In genomic region chr2:30850581-30850980, GRCm38 (mm10) we compare ENCODE assay signal across 29 mouse cellular contexts. TPM values are rescaled to one million over a fixed set of nuclear protein-coding genes. Genes with fewer than 3 reads are reported as not detected.
DNase-seq lines count a peak whose midpoint lies in the region; ATAC-seq and TF ChIP-seq lines count a peak whose summit lies in the region.
"Had no signal": no experiment of that assay in that cellular context is flagged by ENCODE, and none has a peak within 500 bp of the region (broad histone marks: within the 10 kb centered on the region; RNA-seq: fewer than 3 reads in every experiment).

No protein-coding gene starts in this region.

- 13% methylated on average over 6 of the region's 6 CpGs for WGBS in heart, embryonic 12.5 days
- 28% methylated on average over 6 of the region's 6 CpGs for WGBS in embryonic facial prominence, embryonic 13.5 days
- 12% methylated on average over 6 of the region's 6 CpGs for WGBS in limb, embryonic 13.5 days

- H3K79me2 ChIP-seq in C2C12 (ENCODE audit: control insufficient read depth, insufficient read depth), result peaks cover 82% of the 10 kb centered on the region

- no peaks in the 10 kb centered on the region for H3K27me3 ChIP-seq in heart, embryonic 12.5 days (replicated peaks)
- H3K27me3 ChIP-seq in C2C12 (ENCODE audit: control insufficient read depth, insufficient read depth, insufficient read length), result no peaks in the 10 kb centered on the region
- H3K27me3 ChIP-seq in embryonic facial prominence, embryonic 13.5 days, result peaks cover 5% of the 10 kb centered on the region; the same call in 1 of the 2 replicates
- no peaks in the 10 kb centered on the region for H3K27me3 ChIP-seq in limb, embryonic 13.5 days
- H3K27me3 ChIP-seq: heart, embryonic 15.5 days had no signal

- DNase-seq in heart, postnatal 25 days (ENCODE audit: low spot score), result no peak
- DNase-seq in urinary bladder, postnatal 14 days (ENCODE audit: low spot score), result no peak
- no peak for DNase-seq in frontal cortex, adult 2 months (ENCODE audit: extremely low spot score in 1 of 2, low spot score in 1 of 2)
- DNase-seq in spleen, postnatal 36 days (ENCODE audit: low spot score in 2 of 2), result no peak
- DNase-seq: adrenal gland, adult 2 months; B cell, adult 2 months; cerebellum, adult 11-12 months; cerebellum, postnatal 10 days; gastrocnemius, postnatal 14 days; heart, adult 11 months; kidney, adult 11 months; kidney, postnatal 4 days; layer of hippocampus, adult 9-11 months; lung, postnatal 14 days; thymus, adult 18-20 months; thymus, postnatal 36 days had no signal

- H3K36me3 ChIP-seq in heart, embryonic 12.5 days, result no peaks in the 10 kb centered on the region
- peaks cover 29% of the 10 kb centered on the region for H3K36me3 ChIP-seq in C2C12 (ENCODE audit: control insufficient read depth, insufficient read depth)
- no peaks in the 10 kb centered on the region for H3K36me3 ChIP-seq in embryonic facial prominence, embryonic 13.5 days
- H3K36me3 ChIP-seq in limb, embryonic 13.5 days, result no peaks in the 10 kb centered on the region
- H3K36me3 ChIP-seq: forebrain, embryonic 12.5 days; heart, embryonic 15.5 days; kidney, embryonic 15.5 days; midbrain, embryonic 12.5 days had no signal

- H3K4me2 ChIP-seq in heart, embryonic 12.5 days, result 0 out of 2 replicates have a peak overlapping the region, but pooled peaks have one; percentile 9
- peak overlapping the region; percentile 35 for H3K4me2 ChIP-seq in embryonic facial prominence, embryonic 13.5 days
- H3K4me2 ChIP-seq in limb, embryonic 13.5 days (replicated peaks), result peak overlapping the region; percentile 57
- H3K4me2 ChIP-seq: forebrain, embryonic 12.5 days; heart, embryonic 15.5 days; kidney, embryonic 15.5 days; midbrain, embryonic 12.5 days had no signal

- H3K4me3 ChIP-seq in heart, embryonic 12.5 days, result no peak overlapping the region; the same call in 1 of the 2 replicates
- H3K4me3 ChIP-seq in C2C12 (ENCODE audit: insufficient read depth, poor library complexity, severe bottlenecking), result no peak overlapping the region
- H3K4me3 ChIP-seq in embryonic facial prominence, embryonic 13.5 days, result no peak overlapping the region
- no peak overlapping the region for H3K4me3 ChIP-seq in limb, embryonic 13.5 days
- H3K4me3 ChIP-seq: erythroblast, embryonic 14.5 days; forebrain, embryonic 12.5 days; heart, embryonic 15.5 days; kidney, embryonic 15.5 days; midbrain, embryonic 12.5 days had no signal

- TF ChIP-seq CTCF in C2C12 (IDR thresholded peaks at IDR 0.05; ENCODE audit: control insufficient read depth, insufficient read depth, insufficient read length), result no peak

- peak overlapping the region; percentile 28; the same call in 1 of the 2 replicates for H3K27ac ChIP-seq in heart, embryonic 12.5 days (ENCODE audit: poor library complexity, severe bottlenecking)
- H3K27ac ChIP-seq in embryonic facial prominence, embryonic 13.5 days, result peak overlapping the region; percentile 91
- peak overlapping the region; percentile 87 for H3K27ac ChIP-seq in limb, embryonic 13.5 days
- H3K27ac ChIP-seq: forebrain, embryonic 12.5 days; heart, embryonic 15.5 days; kidney, embryonic 15.5 days; liver, embryonic 14.5 days; midbrain, embryonic 12.5 days had no signal

- H3K4me1 ChIP-seq in heart, embryonic 12.5 days (replicated peaks), result peaks cover 78% of the 10 kb centered on the region
- peaks cover 94% of the 10 kb centered on the region for H3K4me1 ChIP-seq in embryonic facial prominence, embryonic 13.5 days
- H3K4me1 ChIP-seq in limb, embryonic 13.5 days, result peaks cover 91% of the 10 kb centered on the region

- ATAC-seq in heart, embryonic 12.5 days (ENCODE audit: insufficient number of reproducible peaks, low FRiP score), result no peak
- ATAC-seq in embryonic facial prominence, embryonic 13.5 days (ENCODE audit: insufficient number of reproducible peaks, insufficient read depth, low FRiP score, low TSS enrichment, low read depth), result no peak
- ATAC-seq in limb, embryonic 13.5 days (ENCODE audit: low FRiP score, low read depth), result no peak

- H3K9ac ChIP-seq in heart, embryonic 12.5 days, result 0 out of 2 replicates have a peak overlapping the region, but pooled peaks have one; percentile 42
- H3K9ac ChIP-seq in embryonic facial prominence, embryonic 13.5 days, result peak overlapping the region; percentile 47; the same call in 1 of the 2 replicates
- H3K9ac ChIP-seq in limb, embryonic 13.5 days, result peak overlapping the region; percentile 45
- H3K9ac ChIP-seq: forebrain, embryonic 12.5 days; heart, embryonic 15.5 days; kidney, embryonic 15.5 days; liver, embryonic 14.5 days; midbrain, embryonic 12.5 days had no signal

- H3ac ChIP-seq in C2C12 (ENCODE audit: control insufficient read depth, insufficient read length, low read depth), result no peak overlapping the region

- H3K79me3 ChIP-seq in C2C12 (ENCODE audit: low read depth), result peaks cover 49% of the 10 kb centered on the region

- no peaks in the 10 kb centered on the region for H3K9me3 ChIP-seq in heart, embryonic 12.5 days (replicated peaks)
- H3K9me3 ChIP-seq in embryonic facial prominence, embryonic 13.5 days, result no peaks in the 10 kb centered on the region
- no peaks in the 10 kb centered on the region for H3K9me3 ChIP-seq in limb, embryonic 13.5 days
- H3K9me3 ChIP-seq: forebrain, embryonic 12.5 days; heart, embryonic 15.5 days; kidney, embryonic 15.5 days; midbrain, embryonic 12.5 days had no signal

- intact Hi-C loops in heart, postnatal 25 days (cut with DNase I), result no loop called here

TF ChIP-seq in C2C12, 6 proteins besides CTCF, POLR2A, EP300 and RAD21:
- TF ChIP-seq MAX (IDR thresholded peaks at IDR 0.05), result peak; percentile 1
- TF ChIP-seq MYOD1 (IDR thresholded peaks at IDR 0.05; ENCODE audit: control insufficient read depth, insufficient read length, low read depth), result peak; percentile 82
- TF ChIP-seq MYOG (IDR thresholded peaks at IDR 0.05; ENCODE audit: control insufficient read depth, extremely low read depth, insufficient read length), result no peak

RNA-seq across cellular contexts. Expression of gene Prrx2, which starts 15.8 kb away (rescaled TPM):
- 58.8 and 63.9 TPM in 2 replicates for polyA plus RNA-seq in heart, embryonic 12.5 days (2016; fragmentation: Nextera tagmentation; extraction: Ambion mirVana)
- total RNA-seq in heart, postnatal 25 days (2021), result 1 to 10 TPM in 1 of 2 experiments, under 1 TPM in 1; 0.61 to 1.9 TPM
- polyA plus RNA-seq in C2C12 (2012; fragmentation: generic; extraction: Trizol), result 191 TPM
- polyA plus RNA-seq in embryonic facial prominence, embryonic 13.5 days (2015; fragmentation: Nextera tagmentation; extraction: Ambion mirVana), result 103 and 107 TPM in 2 replicates
- 93.6 and 102 TPM in 2 replicates for polyA plus RNA-seq in limb, embryonic 13.5 days (2015; fragmentation: Nextera tagmentation; extraction: Ambion mirVana)
- polyA plus RNA-seq in frontal cortex, adult 2 months (2012; rRNA removed), result 3.7 and 4.0 TPM in 2 replicates
- total RNA-seq: megakaryocyte, adult 5-6 weeks; MEL; neutrophil, adult 5-6 weeks had no signal
- polyA plus RNA-seq: erythroblast, embryonic 14.5 days had no signal

RNA-seq across cellular contexts. Expression of gene Asb6, which starts 20.4 kb away (rescaled TPM):
- polyA plus RNA-seq in heart, embryonic 12.5 days (2016; fragmentation: Nextera tagmentation; extraction: Ambion mirVana), result 24.2 and 25.5 TPM in 2 replicates
- total RNA-seq in heart, postnatal 25 days (2021), result 1 to 10 TPM; 9.3 to 9.5 TPM
- 69.2 TPM for polyA plus RNA-seq in C2C12 (2012; fragmentation: generic; extraction: Trizol)
- 39.5 and 47.3 TPM in 2 replicates for polyA plus RNA-seq in embryonic facial prominence, embryonic 13.5 days (2015; fragmentation: Nextera tagmentation; extraction: Ambion mirVana)
- 38.7 and 39.2 TPM in 2 replicates for polyA plus RNA-seq in limb, embryonic 13.5 days (2015; fragmentation: Nextera tagmentation; extraction: Ambion mirVana)
- polyA plus RNA-seq in frontal cortex, adult 2 months (2012; rRNA removed), result 41.2 and 45.1 TPM in 2 replicates

RNA-seq across cellular contexts. Expression of gene Ntmt1, which starts 43.0 kb away (rescaled TPM):
- 77.2 and 78.8 TPM in 2 replicates for polyA plus RNA-seq in heart, embryonic 12.5 days (2016; fragmentation: Nextera tagmentation; extraction: Ambion mirVana)
- 10 to 100 TPM; 30.6 to 31.1 TPM for total RNA-seq in heart, postnatal 25 days (2021)
- polyA plus RNA-seq in C2C12 (2012; fragmentation: generic; extraction: Trizol), result 64.7 TPM
- polyA plus RNA-seq in embryonic facial prominence, embryonic 13.5 days (2015; fragmentation: Nextera tagmentation; extraction: Ambion mirVana), result 94.9 and 105 TPM in 2 replicates
- polyA plus RNA-seq in limb, embryonic 13.5 days (2015; fragmentation: Nextera tagmentation; extraction: Ambion mirVana), result 98.1 and 104 TPM in 2 replicates
- 40.5 and 48.8 TPM in 2 replicates for polyA plus RNA-seq in frontal cortex, adult 2 months (2012; rRNA removed)

RNA-seq across cellular contexts. Expression of gene 1700001O22Rik, which starts 47.1 kb away (rescaled TPM):
- polyA plus RNA-seq in heart, embryonic 12.5 days (2016; fragmentation: Nextera tagmentation; extraction: Ambion mirVana), result 1.0 and 2.2 TPM in 2 replicates
- under 1 TPM; 0.26 to 0.70 TPM for total RNA-seq in heart, postnatal 25 days (2021)
- 0.18 TPM for polyA plus RNA-seq in C2C12 (2012; fragmentation: generic; extraction: Trizol)
- polyA plus RNA-seq in embryonic facial prominence, embryonic 13.5 days (2015; fragmentation: Nextera tagmentation; extraction: Ambion mirVana), result 2.8 and 2.9 TPM in 2 replicates
- polyA plus RNA-seq in limb, embryonic 13.5 days (2015; fragmentation: Nextera tagmentation; extraction: Ambion mirVana), result 3.2 and 3.4 TPM in 2 replicates
- polyA plus RNA-seq in frontal cortex, adult 2 months (2012; rRNA removed), result 10.8 and 12.3 TPM in 2 replicates
- total RNA-seq: megakaryocyte, adult 5-6 weeks; neutrophil, adult 5-6 weeks had no signal
- polyA plus RNA-seq: erythroblast, embryonic 14.5 days; liver, embryonic 14.5 days had no signal

Comparison
In these comparisons a context has a peak if more than half of its experiments do, and no peak if none do; other contexts are left out.
1. H3K27ac ChIP-seq: peak in every context shown above with its lines; median percentile 91 in embryonic facial prominence, embryonic 13.5 days; 87 in limb, embryonic 13.5 days; 28 in heart, embryonic 12.5 days.
2. RNA of gene Prrx2, which starts 15.8 kb away (polyA plus RNA-seq): 191 TPM in C2C12 (single experiment), 103 to 107 TPM in embryonic facial prominence, embryonic 13.5 days, 93.6 to 102 TPM in limb, embryonic 13.5 days and 58.8 to 63.9 TPM in heart, embryonic 12.5 days; 3.7 to 4.0 TPM in frontal cortex, adult 2 months; every median in the first group is over 10 times any median in the second.
3. Peak in every context shown above with its lines, with median percentiles within 50 percentile points of each other: H3K4me2 ChIP-seq and H3K9ac ChIP-seq.